Mouse (Mus musculus) testis, postnatal 10 days (tissue): ENCODE data around the gene Syt14.

Experiments
- DNase-seq: peaks from one replicate; pipeline ENCODE4 v3.0.0; 2021; ENCODE audit warnings: low spot score

The Syt14 gene

DNA sequence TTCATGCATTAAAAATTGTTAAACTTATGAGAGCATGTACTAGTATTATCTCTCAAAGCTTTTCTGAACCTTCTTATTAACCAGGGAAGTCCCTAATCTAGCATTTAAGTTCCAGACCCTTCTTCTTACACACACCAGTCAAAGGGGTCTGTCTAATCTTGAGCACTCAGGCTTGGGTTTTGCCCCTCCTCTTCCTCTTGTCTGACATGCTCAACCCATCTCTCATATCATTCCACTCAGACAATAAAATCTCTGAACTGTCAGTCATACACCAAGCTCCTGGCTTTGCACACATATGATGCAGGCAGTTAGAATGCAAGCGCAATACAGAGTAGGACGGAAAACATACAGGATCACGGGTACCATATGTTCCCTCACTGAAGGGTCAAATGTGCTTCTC, 48.4 kb downstream of the Syt14 start:
- no peak for DNase-seq

DNA sequence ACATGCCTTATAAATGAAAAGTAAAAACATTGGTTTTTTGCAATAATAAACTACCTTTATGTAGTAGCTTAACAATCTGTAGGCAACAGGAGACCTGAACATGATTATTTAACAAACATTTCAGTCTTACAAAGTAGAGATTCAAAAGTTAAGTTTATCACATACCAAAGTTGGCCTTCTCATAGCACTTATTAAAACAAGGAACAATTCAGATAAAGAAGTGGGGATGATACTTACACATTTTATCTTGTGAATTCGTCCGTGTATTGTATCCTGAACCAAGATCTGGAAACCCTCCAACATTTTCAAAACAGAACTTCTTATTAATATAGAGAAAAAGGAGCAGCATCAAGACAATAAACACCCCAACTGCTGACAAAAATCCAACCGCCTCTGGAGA, 49.1 kb downstream of the Syt14 start:
- no peak for DNase-seq

DNA sequence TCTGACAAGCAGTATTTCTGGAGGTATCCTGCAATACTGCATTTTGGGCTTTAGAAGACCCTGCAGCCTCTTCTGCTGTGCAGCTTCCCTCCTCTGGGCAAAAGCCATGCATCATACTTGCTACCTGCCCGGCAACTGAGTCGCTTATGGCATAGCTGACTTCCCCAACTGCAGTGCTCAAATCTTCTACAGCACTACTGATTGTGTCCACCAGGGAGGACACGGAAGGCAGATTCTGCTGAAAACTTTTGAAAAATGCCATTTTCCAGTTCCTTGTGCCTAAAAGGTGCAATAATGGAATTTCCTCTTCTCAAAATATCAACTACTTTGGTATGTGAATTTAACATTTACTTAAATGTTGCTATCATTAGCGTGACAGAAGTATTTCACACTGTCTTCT, 51.2 kb downstream of the Syt14 start:
- no peak for DNase-seq

DNA sequence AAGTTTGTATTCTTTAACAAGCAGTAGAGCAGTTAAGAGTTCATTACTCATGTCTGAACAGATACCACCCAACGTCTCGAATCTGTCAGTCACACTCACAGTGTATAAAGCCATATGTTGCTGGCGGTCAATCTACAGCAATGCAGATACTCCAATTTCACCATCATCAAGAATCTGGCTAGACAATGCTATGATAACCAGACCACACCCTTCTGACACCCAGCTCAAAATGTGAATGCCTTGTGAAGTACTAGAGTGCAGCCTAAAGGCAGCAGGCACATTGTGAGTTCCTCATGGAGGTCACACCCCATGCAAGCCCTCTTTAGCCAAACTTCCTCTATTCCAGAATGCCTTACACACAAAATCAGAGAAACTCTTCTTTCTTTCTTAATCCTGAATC, 53.9 kb downstream of the Syt14 start:
- no peak for DNase-seq

DNA sequence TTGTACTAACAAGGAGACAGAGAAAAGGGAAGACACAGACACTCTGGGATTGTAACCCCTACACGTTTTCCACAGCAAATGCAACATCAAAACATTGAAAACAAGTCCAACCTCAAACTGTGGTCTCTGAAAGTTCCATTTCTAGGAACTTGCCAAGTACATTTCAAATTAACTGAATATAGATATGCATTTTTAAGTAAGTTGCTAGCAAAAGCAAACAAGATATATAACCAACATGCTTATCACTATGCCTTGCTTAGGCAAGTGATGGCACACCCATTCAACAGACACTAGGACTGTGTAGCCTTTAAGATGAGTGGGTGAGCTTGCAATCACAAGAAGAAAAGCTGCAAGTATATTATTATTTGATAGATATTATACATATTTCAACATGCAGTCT, 54.5 kb downstream of the Syt14 start:
- no peak for DNase-seq

DNA sequence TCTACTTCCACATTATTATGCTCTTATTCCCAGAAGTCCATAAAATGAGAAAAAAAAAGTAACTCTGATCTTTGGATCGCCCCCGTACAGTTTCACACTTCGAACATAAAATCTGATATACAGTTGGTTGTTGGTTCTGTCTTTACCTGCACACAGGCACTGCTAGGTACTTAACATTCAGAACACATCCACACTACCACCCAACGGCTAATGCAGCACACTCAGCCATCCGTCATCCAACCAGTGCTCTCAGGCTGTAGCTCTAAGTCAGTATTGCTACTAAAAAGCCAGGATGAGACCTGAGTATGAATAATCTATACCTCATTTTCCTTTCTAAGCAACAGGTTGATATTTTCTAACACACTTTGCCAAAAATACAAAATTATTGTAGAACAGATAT, 73.3 kb downstream of the Syt14 start:
- DNase-seq: no peak

DNA sequence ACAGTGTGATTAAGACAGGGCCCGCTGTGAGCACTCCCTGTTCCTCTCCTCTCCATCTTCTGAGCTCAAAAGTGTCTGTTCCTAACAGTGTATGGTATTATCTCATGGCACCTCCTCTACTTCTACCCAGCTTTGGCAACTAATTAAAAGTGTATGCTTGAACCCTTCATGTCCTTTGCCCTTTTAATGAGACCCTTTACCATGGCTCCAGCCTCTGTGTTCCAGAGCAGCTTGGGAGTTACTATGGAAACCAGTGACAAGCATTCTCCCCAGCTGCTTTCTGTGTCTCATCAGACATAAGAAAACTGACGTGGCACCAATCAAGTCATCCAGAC, 87.8 kb downstream of the Syt14 start:
- no peak for DNase-seq

DNA sequence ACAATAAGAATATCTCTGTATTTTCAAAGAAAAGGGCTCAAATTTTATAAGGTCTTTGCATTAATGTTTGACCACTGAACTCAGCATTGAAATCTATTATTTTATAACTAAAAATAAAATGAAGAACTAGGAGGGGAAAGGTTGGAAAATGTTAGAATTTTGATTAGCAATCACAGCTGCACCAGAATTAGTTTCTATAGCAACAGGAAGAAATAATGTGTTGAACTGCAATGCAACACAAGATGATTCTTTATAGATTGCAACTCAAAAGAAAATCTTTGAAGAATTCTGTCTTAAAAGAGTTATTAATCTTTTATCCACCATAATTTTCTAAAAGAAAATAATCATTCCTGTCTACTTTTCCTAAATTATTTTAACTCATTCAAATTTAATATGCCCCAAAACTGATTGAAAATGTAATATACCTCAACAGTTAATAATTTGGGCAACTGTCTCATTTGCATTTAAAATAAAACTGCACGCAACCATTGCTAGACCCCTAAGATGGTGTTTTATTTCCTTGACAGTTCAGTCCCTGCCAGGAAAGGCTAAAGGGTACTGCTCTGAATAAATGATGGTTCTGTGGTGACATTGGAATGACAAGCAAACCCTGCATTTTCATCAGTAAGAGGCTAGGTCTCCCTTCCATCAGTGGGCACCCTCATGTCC, 88.3 kb downstream of the Syt14 start:
- DNase-seq: no peak

DNA sequence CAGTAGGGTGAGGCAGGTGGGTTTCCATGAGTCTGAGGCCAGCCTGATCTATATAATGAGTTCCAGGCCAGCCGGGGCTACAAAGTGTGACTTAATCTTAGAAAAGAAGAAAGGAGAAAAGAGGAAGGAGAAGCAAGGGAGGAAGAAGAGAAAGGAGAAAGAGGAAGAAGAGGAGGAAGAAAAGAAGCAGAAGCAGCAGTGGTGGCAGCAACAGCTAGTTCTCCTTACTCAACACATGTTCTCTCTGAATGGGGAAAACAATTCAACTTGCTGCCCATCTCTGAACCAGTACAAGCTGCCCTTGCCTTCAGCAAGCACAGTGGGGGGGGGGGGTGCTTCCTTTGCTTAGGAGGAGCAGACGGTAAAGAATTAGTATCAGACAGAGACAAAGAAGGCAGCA, 96.5 kb downstream of the Syt14 start:
- no peak for DNase-seq

DNA sequence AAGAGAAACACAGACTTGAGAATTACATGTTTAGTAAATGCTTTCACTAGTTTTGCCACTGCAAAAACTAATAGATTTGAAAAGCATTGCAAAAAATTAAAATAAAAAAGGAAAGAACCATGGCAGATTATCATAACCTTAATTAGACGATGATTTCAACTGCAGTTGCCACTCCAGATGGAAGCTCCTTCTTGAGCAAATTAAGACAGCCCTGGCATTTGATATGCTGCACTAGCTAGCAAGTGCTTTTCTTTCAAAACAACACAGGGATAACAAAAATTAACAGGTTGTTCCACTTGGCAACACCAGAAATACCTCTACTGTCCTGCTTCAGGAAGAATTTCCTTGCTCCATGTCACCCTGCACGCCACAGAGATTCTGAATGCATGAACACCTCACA, 97.6 kb downstream of the Syt14 start:
- no peak for DNase-seq

DNA sequence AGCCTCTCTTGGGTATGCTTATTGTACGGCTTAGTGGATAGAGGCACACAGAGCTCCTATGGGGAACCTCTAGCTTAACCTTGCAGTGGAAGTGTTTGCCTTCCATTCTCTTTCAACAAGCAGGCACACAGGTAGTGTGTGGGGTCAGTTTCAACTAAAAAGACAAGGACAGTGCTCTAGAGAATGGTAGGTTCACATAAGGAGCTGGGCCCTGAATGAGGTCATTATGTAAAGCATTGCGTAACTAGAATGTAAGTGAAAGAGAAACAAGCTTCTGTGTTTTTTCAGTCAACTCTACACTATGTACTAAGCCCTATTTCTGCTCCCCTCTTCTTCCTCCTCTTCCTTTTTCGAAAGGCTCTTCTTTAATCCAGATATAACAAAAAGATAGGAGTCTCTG, 103.8 kb downstream of the Syt14 start:
- no peak for DNase-seq

DNA sequence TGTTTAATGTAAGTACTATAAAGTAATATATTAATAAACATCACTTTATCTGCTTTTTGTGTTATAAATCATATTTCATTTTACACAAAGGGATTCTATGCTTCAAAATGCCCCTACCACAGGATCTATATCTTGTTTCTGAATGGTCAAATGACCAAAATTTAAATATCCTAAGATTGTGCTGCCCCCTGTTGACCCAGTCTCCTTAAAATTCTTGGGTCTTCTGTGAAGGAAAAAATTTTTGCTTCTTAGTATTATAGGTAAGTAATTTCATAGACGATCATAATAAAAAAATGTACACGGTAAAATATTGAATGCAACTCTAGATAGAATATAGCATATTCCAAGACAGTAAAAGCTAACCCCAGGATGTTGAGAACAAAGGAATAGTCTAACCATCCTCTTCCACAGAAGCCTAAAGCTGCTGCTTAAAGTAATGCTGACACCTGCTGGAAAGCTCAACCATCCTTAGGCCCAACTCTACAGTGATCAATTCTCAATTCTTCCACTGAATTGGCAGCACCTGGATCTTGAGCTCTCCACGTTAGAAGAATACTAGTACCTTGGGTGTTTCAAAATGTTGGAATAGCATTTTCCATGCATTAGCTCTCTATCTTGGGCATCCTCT, 123.4 kb downstream of the Syt14 start:
- DNase-seq: peak; percentile 68

DNA sequence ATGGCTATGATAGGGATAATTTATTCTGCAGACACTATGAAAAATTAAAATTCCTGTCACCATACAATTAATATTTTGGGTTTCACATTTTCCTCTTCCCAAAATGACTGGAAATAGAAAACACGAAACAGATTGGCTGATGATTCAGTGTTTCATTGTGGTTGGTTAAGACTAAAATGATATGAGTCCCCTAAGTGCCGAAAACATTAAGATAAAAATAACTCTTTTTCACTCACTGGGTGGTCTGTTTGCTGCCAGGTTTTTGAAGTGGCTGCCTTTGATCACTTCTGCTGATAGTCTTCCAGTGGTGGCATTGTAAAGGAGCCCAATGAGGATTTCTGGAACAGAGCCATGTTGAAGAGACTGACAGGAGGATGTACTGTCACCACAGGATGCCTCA, 134.1 kb downstream of the Syt14 start:
- no peak for DNase-seq

DNA sequence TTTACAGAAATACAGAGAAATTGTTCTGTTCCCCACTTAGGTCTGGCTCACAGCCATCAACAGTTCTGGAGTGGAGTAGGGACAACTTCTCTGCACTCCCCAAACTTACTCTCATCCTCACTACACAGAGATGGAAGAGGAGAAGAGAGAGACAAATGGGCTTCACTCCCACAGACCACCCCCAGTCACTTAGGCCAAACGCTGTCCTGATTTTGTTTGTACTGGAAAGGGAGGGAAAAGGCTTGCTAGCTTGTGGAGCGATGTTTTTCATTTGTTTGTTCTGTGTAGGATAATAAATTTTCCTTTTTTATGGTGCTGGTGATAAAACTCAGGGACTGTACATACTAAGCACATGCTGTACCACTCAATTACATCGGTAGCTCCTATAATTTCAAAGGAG, 134.7 kb downstream of the Syt14 start:
- DNase-seq: no peak

DNA sequence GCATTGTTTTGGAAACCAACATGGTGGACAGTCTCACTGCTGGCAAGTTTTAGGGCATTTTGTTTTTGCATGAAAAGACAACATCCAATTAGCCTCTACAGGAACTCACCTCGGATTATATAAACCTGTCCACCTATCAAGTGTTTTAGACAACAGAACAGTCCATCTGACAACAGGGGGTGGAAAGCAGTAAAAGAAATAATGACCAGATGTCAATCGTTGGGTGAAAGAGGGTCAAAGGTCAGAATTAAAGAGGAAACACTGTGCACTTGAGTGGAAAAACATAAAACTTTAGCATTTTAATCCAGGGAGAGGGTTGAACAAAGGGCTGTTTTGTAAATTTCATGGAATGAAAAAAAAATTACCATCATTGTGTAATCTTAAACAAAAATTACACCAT, 136.8 kb downstream of the Syt14 start:
- DNase-seq: no peak

DNA sequence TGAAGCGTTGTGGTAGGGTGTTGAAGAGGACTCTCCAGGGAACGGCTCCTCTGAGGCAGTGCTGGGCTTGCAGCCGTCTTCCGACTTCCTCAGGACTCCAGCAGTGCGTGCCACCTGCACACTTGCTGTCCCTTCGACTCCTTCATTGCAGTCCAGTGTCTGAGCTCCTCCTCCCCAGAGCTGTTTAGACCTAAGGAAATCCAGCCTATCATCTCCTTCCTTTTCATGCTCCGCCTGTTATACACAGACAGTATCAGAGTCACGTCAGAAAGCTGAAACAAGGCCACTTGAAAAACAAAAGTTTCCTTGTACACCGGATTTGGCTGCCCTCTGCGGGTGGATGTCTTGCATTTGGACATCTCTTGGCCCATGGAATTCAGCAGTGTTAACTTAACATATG, 138.4 kb downstream of the Syt14 start:
- DNase-seq: no peak

DNA sequence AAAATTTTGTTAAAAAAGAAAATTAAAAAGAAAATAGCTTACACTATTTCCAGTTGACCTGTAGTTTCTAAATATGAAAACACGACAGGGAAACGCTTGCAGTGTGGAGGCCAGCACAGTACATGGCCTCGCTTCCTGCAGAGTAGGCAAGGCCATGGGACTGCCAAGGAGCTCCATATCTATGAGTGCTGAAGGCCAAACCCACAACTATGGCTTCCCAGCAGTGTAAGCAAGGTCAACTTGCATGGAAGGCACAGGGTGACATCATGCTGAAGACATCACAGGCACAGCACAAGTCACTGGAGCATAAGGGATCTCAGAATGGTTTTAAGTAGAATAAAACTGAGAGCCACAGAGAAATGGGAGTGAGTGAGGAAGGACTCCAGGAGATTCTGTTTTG, 139.5 kb downstream of the Syt14 start:
- no peak for DNase-seq

DNA sequence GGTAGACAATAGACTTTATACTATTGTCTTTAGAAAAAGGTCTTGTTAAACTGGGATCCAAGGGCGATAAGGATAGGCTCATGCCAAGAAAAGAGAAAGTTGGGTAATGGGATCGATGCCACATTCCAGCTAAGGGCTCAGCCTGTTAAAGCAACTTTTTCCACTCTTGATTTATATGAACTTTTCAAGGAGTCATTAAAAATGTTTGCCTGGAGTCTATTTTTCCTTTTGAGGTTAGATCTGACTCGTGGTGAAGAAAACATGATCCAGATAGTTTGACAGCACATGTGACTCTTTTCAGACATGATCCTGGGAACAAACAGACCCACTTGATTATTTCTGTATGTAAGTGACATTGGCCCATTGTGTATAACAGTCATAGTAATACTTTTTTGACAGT, 144.9 kb downstream of the Syt14 start:
- DNase-seq: no peak

DNA sequence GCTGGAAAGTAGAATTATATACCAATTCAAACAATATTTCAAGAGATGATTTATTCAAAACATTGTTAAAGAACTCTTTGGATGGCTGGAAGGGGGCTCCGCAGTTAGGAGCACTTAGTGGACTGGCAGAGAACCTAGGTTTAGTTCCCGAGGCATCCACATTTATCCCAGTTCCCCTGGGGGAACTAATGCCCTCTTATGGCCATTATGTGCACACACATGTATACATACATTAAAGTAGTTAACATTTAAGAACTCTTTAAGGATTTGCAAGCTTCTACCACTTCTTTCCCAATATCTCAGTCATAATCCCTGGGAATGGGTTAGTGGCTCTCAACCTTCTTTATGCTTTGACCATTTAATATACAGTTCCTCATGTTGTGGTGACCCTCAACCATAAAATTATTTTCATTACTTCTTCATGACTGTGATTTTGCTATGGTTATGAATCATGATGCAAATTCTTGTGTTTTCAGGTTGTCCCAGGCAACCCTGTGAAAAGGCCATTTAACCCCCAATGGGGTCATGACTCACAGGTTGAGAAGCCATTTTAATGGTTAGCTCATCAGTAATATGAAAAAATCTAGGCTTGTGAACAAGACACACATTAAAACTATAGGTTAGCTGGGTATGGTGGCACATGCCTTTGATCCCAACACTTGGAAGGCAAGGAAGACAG, 152.8 kb downstream of the Syt14 start:
- DNase-seq: no peak

DNA sequence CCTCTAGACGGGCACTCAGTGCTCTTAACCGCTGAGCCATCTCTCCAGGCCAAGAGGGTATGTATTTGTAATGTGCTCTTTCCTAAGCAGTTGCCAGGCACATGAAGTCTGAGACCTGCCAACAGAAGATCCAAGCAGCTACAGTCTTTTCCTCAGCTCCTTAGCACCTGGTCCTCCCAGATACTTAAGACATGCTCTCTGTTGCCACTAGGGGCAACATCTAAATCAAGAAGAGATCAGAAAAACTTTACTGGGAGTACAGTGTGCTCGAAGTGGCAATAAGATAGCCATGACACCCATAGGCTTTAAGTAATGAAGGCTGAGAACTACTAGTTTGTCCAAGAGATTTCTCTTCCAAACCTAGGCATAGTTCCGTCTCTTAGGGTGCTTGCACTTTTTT, 155.4 kb downstream of the Syt14 start:
- no peak for DNase-seq

DNA sequence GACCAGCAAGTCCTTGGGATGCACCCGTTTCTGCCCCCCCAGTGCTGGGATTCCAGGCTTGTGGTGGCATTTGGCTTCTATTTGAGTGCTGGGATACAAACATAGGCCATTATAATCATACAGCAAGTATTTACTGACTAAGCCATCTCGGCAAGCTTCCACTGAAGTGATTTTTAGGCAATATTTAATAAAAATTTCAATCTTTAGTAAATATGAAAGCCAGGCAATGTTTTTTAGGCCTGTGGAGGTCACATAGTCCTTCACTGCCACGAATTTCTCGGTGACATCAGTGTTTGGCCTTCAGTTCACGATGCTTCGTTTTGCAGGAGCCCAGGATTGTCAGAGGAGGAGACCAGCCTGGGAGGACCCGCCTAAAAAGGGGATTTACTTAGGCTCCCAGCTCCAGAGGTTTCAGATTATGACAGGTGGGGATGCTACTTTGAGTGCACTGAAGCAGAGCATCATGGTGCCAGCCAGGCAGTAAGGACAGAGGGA, 156.4 kb downstream of the Syt14 start:
- no peak for DNase-seq

DNA sequence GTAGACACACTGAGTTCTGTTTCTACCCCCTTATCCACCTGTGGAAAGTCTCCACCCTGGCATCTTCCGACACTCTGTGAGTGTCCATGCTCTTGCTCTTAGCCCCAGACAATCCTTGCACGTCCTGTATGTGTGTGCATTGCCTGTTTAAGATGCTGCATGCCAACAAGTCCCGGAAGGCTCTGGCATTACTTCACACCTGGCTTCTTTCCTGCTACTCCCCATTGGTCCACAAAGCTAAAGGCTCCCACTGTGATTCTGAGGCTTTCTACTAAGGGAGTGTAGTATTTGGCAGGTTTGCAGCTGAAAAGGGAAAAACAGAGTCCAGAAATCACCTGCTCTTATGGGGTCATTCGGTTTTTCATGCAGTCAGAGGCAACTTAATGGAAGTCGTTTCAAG, 162.7 kb downstream of the Syt14 start:
- no peak for DNase-seq

DNA sequence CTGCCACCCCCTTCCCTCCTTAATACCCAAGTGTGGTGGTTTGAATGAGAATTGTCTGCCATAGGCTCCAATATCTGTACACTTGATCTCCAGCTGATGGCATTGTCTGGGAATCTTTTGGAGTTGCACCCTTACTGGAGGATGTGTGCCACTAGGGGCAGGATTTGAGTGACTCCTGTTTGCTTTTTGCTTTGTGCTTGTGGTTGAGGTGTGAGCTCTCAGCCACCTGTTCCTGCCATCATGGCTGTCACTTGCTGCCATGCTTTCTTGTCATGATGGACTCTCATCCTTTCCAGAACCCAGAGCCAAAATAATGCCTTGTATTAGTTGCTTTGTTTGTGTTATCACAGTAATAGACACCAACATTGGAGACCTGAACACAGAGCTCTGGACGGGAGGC, 165.8 kb downstream of the Syt14 start:
- DNase-seq: no peak

DNA sequence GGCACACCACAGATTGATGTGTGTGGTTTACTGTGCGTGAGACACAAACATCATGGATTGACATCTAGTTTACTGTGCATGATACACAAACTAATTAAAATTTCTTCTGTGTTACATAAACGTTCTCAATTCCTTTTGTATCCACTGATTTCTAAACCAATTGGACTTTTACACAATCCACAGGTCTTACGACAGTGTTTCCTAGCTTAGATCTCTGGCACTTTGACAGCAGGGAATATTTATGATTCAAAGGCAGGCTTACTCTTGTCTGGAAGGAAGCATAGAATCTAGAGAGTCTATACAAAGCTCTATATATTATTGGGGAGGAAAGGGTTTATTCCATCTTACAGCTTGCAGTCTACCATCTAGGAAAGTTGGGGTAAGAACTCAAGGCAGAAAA, 171.1 kb downstream of the Syt14 start:
- no peak for DNase-seq
